Mouse (Mus musculus): ENCODE measurements around the gene Stx6.
"Not testable (repeated sequence)": the region's sequence is repeated elsewhere in the genome, so short reads cannot be mapped to it uniquely, and the experiment has no call there.

The Stx6 gene

DNA sequence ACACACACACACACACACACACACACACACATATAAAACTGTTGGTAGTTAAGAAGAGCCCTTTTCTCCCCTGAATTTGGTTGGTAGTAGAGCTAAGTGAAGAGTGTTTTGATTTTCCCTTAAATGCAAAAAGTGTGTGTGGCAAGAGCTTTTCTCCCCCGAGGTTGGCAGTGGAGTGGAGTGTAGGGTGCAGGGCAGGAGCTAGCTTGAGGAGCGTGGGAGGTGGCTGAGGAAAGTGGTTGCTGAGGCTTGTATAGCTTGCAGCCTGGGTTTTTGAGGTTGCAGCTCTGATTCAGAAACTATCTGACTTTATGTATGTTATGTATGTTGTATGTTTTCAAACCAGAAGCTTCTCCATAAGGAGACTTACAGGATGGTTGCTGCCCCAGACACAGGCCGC lies 8.9 kb downstream of the Stx6 start:
- DNase-seq (ENCODE audit: low spot score) = no peak

DNA sequence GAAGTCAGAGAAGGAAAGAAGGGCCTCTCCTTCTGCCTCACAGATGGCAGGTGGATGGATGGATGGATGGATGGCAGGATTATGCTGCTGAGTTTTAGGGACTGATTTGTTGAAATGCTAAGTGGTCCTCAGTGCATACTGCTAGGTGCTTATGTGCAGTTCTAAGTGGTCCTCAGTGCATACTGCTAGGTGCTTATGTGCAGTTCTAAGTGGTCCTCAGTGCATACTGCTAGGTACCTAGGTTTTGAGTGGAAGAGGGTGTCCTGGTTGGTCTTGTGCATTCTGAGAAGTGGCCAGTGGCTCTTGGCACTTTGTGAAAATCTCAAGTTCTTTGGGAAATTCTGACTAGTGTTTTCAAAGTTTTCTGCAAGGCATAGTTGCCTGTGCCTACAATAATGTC lies 11.4 kb downstream of the Stx6 start:
- no peak for DNase-seq (ENCODE audit: low spot score)

DNA sequence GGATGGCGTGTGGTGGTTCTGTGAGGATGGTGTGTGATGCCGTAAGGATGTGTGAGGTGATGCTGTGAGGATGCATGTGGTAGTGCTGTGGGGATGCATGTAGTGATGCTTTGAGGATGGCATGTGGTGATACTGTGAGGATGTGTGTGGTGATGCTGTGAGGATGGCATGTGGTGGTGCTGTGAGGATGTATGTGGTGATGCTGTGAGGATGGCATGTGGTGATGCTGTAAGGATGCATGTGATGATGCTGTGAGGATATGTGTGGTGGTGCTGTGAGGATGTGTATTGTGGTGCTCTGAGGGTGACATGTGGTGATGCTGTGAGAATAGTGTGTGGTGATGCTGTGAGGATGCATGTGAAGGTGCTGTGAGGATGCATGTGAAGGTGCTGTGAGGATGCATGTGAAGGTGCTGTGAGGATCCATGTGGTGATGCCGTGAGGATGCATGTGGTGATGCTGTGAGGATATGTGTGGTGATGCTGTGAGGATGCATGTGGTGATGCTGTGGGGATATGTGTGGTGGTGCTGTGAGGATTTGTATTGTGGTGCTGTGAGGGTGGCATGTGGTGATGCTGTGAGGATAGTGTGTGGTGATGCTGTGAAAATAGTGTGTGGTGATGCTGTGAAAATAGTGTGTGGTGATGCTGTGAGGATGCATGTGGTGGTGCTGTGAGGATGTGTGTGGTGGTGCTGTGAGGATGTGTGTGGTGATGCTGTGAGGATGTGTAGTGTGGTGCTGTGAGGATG lies 14.6 kb downstream of the Stx6 start:
- DNase-seq (ENCODE audit: low spot score) = no peak

DNA sequence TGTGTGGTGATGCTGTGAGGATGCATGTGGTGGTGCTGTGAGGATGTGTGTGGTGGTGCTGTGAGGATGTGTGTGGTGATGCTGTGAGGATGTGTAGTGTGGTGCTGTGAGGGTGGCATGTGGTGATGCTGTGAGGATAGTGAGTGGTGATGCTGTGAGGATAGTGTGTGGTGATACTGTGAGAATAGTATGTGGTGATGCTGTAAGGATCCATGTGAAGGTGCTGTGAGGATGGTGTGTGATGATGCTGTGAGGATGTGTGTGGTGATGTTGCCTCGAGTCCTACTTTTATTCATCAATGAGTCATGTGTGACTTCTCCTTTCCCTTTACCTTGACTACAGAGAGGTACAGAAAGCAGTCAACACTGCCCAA lies 15.1 kb downstream of the Stx6 start:
- DNase-seq (ENCODE audit: low spot score) = not testable (repeated sequence)

DNA sequence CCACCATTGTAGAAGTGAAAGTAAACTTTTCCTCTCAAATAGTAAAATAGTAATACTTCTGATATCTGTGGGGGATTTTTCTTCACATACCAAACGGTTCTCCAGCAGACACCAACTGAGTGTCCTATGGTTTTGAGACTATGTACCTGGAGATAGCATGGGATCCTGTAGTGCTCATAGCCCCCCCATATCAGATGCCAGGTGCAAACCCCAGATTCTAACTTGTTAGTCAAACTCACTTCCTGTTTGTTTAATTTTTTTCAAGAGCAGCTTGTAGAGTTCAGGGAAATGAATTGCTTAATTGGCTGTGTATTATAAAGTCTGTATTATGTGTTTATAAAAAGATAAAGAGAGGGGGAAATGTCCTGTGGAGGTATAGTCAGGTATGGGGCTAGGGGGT lies 15.9 kb downstream of the Stx6 start:
- DNase-seq (ENCODE audit: low spot score) = no peak

DNA sequence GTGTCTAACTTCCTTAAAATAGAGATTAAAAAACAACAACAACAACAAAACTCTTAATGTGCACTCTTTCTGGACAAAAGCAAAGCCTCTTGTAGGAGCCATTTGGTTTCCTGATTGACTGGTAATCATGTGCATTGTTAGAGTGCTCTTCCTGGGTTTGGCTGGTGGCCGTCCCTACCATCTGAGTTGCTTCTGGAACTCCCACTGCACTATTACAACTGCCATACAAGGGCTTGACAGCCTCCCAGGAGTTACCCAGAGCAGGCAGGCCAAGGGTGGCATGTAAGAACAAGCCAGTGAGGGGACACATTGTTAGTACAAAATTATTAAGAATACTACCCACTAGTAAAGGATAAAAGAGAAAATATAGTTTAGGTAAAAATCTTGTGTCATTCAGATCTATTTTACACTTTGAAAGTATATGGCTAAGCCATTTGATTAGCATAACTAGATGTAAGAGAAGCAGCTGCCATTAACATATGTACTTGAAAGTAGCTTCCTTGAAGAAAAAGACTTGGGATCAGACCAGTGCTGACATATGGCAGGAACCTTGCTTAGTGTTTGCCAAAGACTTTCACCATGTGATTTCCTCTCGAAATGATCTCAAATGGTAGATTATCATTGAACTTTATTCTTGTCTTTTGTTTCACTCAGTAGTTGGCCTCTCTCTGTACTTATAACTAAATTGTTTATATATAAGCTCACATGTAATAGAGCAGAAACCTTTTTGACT lies 19.8 kb downstream of the Stx6 start:
- DNase-seq (ENCODE audit: low spot score) = no peak

DNA sequence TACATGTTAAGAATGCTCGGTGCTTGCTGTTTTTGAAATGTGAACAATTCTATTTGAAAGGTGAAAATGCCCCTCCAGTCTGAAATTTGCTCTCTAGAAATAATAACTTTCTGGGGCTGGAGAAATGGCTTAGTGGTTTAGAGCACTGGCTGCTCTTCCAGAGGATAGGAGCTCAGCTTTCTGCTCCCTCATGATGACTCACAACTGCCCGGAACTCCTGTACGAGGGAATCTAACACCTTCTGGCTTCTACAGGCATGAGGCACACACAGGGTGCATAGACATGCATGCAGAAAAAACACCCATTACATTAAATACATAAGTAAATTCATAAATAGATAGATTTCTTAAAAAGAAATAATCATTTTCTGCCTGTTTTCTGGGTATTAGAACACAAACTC lies 25.7 kb downstream of the Stx6 start:
- DNase-seq (ENCODE audit: low spot score) = no peak

DNA sequence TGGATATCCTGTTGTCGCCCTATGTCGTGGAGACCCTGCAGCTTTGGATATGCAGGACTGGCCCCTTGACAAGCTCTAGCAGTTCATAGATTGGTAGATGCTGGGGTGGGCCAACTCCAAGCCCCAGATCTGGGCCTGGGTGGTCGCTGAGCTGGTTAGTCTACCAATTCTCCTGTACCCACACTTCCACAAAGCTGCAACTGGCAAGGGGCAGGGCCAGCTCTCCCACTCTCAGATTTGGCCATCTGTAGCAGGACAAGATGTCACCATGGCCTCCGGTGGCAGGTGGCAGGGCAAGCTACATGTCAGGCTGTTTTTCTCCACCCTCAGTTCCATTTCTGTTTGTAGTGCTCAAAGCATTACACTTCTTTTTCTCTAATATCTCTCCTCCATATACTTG lies 30.1 kb downstream of the Stx6 start:
- DNase-seq (ENCODE audit: low spot score) = no peak

DNA sequence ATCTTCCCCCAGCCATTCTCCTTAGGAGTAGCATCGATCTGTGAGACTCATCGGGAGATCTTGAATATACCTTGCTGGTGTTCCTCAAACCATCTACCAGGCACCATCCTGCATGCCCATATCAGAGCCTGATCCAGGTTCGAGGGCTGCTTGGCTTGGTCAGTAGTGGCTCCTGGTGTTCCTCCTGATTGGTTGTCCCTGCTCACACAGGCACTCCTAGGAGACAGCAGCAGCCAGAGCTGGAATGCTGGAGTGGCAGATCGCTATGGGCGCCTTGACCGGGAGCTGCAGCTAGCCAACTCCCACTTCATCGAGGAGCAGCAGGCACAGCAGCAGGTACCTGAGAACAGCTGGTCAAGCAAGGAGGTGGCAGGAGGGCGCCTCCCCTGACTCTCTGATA lies 32.7 kb downstream of the Stx6 start:
- DNase-seq (ENCODE audit: low spot score) = no peak

DNA sequence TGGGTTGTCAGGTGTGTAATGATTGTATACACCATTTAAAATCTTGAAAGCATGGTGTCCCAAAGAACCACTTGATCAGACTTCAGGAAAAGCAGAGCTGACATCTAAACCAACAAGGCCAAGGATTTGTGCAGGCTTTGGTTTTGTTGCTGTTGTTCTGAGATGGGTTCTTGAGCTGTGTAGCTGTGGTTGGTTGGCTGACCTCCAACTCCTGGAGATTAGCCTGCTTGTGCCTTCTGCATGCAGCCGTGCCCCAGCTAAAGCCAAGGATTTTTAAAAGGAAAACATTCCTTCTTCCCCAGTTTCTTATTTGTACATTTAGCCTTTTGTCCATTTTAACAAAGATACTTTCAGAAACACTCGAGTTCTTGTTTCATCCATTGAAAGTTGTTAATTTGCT lies 33.2 kb downstream of the Stx6 start:
- DNase-seq (ENCODE audit: low spot score) = no peak

DNA sequence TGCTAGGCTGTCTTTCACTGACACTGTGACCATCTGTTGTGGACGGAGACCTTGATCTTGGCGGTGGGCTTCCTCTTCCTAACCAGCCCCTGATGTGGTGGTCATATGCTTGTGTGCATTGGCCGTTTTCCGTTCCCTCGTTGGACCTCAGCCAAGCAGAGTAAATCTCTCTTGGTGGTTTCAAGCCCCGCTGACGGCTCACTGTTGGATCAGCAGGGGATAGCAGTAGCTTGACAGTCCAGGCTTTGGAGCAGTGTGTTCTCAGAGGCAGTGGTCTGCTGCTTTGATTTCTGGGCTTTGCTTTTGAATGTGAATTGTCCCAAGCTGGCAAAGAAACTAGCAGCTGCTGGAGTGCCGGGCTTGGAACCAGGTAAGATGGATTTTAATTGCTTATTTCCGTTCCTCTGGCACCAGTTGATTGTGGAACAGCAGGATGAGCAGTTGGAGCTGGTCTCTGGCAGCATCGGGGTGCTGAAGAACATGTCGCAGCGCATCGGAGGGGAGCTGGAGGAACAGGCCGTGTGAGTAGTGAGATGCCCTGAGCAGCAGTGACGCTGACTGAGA lies 34.4 kb downstream of the Stx6 start:
- DNase-seq (ENCODE audit: low spot score) = no peak

DNA sequence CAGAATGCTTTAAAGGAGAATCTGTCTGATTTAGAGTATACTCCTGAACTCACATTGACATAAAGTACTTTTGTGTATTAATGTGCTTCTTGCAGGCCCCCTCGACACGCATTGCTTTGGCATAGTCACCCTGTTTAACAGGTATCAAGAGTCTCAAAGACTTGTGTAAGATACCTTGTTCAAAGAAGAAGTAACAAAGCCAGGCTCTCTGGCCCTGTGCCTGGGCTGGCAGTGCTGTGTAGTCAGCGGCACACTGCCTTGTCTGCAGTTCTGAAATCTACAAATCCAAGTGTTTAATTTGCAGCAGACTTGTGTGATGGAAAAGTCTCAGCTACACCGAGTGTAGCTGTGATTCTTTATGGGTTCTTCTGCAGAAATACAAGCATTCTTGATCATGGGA lies 38.2 kb downstream of the Stx6 start:
- no peak for DNase-seq (ENCODE audit: low spot score)

DNA sequence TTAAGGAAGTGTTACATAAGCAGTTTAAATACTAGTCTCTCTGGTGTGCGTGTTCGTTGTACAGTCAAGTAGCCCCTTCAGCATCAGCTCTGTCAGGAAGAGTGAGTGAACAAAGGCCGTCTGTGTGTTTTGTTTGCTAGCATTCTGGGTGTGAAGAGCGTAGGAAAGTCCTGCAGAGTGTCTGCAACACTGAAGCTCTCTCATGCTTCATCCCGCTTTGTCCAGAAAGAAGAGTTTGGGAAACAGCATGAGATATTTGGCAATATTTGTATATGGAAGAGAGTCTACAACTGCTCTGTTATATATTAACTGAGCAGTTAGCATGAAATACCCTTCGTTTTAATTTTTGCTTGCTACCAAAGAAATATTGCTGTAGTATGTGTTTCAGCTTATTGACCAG lies 41.0 kb downstream of the Stx6 start:
- DNase-seq (ENCODE audit: low spot score) = no peak

DNA sequence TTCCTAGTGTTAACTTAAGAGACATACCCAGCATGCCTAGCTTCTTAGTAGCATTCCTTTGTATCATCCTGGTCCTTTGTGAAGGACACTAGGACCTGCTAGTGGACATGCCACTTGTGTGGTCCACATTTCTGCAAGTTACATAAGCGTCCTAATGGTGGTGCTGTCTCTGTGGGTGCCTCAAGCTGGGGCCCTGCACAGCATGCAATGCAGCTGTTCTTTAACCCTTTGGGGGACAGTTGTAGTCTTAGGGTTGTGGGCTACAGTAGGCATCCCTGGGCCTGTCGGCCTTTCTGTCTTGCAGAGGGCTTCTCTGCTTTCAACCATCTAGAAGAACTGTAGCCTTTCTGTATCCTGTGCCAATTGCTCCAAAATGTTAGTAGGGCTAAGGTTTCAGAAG lies 42.5 kb downstream of the Stx6 start:
- DNase-seq (ENCODE audit: low spot score) = no peak

DNA sequence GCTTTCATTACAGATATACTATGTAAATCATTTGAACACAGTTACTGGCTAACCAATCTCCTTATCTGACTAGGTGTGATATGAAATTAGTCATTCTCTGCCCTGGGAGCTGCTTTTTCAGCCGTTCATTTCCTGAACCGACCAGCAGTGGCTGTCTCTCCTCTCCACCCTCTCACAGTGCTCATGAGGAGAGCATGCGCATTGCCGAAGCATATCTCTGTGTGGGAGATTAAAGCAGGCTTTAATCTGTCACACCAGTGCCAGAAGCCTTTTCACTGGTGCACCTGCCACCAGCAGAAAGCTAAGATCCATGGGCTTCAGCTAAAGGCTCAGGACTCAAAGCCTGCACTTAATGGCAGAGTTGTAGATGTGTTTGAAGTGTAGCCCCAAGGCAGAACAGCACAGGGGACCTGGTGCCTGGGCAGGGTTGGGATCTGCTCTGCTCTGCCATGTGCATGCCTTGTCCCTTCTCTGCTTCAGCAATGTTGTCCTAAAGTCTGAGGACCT lies 42.9 kb downstream of the Stx6 start:
- no peak for DNase-seq (ENCODE audit: low spot score)

DNA sequence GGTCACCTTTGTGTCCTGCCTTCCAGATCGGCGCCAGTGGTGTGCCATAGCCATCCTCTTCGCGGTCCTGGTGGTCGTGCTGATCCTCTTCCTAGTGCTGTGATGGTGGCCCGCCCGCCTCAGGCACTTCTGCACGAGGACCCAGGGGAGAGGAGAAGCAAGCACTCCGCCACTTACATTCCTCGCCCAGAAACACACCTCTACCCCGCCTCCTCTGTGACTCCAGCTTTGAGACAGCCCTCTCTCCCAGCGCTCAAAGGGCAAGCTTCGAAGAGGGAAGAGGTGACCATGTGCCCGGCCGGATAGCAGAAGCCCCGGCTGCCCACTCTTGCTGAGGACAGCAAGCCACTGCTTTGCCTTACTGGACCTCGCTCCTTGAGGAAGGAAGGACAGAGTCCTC lies 43.4 kb downstream of the Stx6 start:
- no peak for DNase-seq (ENCODE audit: low spot score)

DNA sequence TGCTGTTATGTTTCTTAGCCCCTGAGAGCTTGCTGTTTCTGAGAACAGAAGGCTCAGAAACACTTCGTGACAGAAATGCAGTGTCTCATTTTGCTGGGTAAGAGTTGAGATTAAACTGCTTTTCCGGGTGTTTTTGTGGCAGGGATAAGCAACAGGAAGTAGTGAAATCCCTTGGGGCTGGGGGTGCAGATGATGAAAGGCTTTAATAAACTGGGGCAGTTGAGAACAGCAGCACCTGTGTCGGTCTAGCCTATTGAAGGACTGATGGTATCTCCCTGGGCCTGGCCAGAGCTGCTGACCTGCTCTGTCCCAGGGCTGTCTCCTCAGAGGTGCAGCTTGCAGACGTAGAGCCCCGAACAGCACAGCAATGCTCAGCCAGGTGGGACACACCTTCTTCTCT lies 44.0 kb downstream of the Stx6 start:
- DNase-seq (ENCODE audit: low spot score) = no peak

DNA sequence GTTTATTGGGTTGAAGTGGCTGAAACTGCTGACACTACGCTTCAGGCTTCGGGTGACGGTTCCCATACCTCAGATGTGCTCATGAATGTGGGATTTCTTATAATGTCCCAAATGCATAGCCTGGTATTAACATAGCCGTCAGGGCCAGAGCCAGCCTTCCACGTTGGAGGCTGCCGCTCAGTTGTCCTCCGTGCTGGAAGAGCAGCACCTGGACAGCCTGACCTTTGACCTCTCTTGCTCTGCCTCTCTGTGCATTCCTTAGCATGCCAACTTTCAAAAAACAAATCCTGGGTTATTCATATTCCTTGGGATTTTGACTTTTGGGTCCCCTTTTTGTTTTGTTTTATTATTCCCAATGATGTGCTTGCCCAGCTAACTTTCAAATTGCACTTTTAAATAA lies 44.6 kb downstream of the Stx6 start:
- no peak for DNase-seq (ENCODE audit: low spot score)

DNA sequence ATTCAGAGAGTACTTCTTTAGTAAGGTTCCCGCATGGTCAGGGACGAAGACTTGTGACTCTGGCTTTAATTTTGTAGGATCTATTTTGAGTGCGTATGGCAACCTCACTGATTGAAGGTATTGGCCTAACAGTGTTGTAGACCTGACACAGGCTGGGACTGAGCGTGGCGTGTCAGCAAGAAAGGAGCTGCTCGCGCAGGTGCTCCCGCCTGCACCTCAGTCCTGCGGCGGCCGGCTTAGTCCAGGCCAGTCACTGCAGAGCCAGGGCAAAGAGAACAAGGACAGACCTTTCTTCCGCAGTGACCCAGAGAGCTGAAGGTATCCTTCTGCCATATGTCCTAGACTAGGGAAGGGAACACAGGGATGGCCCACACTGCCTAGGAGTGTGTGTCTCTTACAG lies 45.4 kb downstream of the Stx6 start:
- no peak for DNase-seq (ENCODE audit: low spot score)

DNA sequence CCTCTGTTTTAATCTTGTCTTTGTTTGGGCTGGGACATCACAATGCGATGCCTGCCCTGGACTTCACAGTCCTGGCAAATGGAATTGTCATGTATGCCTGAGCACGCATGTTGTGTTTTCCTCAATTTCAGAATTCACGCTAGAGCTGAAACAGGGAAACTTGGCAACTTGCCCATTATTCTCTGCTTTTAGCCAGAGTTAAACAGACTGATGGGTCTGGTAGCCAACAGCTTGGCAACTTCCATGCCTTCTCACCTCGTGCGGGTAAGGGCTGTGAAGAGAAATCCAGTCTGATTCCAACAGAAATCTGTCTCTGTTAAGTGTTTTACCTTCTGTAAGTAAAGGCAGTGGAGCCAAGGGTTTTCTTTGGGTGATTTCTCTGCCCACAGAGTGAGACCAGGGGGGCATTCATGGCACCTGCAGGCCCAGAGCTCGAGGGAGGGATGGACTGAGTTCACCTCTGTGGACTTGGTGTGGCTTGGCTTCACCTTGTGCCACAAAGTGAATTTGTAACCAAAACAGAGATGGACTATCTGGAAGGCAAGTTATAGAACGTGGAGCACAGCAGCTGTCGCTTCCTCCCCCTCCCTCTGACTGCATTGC lies 46.1 kb downstream of the Stx6 start:
- no peak for DNase-seq (ENCODE audit: low spot score)

DNA sequence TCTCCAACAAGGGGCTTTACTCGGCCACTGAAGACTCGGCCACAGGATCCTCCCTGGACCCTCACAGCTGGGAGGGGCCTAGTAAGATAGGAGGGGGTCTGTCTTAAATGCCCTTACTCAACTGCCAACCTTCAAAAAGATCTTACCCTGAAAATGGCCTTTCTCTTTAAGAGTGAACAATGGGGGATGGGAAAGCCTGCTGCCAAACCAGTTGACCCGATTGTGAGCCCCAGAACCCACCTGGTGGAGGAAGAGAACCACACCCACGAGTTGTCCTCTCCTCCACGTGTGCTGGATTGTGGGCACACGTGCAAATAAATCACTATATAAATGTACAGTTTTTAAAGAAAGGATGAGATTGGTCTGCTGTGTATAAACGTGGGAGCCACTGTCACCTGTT lies 46.8 kb downstream of the Stx6 start:
- DNase-seq (ENCODE audit: low spot score) = no peak

DNA sequence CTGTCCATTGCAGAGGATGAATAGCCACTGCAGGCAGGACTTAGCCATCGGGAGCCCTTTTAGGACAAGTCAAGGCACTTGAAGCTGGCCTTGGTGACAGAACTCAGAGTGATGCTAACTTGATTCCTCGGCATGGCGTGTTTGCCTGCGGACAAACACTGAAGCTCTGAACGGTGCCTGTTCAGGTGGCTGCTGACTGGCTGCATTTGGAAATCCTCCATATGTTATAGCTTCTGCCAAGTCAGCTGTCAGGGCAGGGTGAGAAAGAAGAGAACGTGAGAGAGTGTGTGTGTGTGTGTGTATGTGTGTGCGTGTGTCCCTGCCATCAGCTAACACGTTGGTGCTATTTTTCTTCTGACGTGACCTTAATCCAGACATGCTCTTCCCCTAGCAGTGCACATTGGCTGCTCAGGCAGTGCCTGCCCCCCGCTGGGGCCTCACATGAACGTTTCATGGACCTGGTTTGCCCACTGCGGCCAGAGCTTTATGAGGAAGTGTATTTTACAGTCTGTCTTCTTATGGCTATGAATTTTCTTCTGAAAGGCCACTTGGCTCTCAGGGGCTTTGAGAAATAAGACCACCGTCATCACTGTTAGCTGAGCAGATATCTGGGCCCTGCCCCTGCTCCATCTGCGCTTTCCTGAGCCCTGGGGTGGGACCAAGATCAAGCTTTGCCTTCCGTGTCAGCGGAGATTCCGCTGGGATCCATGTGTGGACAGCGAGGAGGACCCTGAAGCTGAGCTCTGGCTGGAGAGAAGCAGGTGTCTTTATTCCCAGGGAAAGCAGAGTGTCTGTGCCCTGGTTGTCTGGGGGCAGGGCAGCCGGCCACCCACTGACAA lies 47.5 kb downstream of the Stx6 start:
- DNase-seq (ENCODE audit: low spot score) = no peak

All from left cerebral cortex, adult 11 months (tissue).